Mouse (Mus musculus): ENCODE measurements around the gene Il9r.

Gene Il9r

DNA sequence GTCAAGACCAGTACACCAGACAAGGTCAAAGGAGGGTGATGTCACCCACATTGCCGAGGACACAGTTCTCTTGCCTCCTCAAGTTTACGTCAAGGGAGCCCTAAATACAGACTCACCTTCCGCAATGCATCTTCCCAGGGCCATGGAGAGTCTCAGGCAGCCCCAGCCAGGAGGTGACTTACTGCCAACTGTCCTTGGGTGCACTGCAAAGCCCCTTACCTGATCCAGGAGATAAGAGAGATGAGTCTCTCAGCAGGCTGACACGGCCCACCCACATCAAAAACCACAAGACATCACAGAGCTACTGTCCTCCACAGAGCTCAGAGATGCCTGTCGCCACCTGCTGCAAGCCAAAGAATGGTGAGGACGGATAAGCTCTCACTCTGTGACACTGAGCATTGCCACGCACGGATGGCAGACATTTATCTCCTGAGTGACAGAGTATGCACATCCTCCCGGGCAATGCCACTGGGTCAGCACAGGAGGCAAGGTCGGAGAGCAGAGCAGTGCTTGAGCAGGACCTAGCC lies at the start of gene Il9r:
Gene Il9r (minus strand): TSS at position 205 of the 527 bp plus-strand sequence.
- no peak for DNase-seq (ENCODE audit: extremely low spot score, low read depth, low spot score)

DNA sequence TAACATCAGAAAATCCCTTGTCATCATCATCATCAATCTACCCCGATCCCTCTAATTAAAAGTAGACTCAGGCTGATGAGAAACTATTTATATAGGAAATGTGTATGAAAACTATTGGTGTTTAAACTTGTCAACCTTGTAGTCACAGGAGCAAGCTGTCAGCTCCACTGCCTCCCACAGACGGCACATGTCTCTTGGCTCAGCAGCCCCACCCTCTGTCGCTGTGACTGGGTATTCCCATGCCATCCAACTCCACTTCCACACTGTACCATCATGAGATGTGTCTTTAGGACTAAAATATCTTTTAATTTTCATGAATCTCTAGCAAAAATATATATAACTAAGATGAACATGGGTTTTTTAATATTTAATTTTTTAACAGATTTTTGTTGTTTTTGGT lies 48.3 kb upstream of the Il9r start:
- no peak for DNase-seq (ENCODE audit: extremely low spot score, low read depth, low spot score)

DNA sequence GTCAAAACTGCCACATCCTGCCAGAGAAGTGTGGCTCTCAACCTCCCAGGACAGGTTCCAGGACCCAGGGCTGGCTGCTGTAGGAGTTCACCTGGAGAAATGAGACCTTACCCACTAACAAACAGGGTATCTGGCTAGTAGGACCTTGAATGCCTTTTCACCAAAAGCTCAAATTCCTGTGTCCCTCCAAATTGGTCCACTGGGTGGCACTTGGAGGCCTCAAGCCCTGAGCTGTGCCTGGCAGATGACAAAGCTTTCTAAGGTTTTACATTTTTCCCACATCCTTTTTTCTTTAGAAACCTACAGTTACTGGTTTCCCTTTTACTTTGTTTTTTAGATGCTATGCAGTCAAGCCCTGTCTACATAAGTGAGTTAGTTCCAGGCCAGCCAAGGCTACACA lies 47.0 kb upstream of the Il9r start:
- no peak for DNase-seq (ENCODE audit: extremely low spot score, low read depth, low spot score)

DNA sequence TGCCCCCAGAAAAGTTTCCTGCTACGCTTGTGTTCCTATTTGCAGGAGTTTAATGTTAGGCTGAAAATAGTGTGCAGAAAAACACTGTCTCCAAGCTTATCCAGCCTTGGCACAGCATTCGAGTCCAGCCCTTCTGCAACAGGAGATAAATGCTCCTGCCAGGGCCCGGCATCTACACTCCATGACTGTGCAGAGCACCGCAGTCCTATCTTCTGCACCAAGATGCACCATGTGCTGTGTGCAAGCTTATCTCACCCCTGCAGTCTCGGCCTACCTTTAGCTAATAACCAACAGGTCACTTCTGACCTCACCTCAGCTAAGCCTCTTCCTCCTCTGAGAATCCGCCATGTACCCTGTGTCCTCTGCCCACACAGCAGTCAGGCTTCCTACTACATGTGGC lies 45.5 kb upstream of the Il9r start:
- DNase-seq (ENCODE audit: extremely low spot score, low read depth, low spot score) = no peak

DNA sequence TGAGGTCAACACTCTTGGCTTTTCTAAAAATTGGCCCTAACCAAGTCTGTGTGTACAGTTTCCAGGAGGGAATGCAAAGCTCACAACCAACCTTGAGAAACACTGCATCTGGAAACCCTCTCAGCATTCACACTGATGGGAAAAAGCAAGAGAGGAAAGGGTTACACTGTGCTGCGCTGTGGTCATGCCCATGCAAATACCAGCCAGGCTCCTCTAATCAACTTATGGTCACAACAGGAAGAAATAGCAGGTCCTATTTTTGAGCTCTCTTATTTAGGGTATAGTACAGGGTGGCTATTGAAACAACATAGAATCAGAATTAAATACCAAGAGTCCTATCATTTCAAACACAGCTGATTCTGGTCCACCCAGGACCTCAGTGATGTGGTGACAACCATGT lies 44.5 kb upstream of the Il9r start:
- no peak for DNase-seq (ENCODE audit: extremely low spot score, low read depth, low spot score)

DNA sequence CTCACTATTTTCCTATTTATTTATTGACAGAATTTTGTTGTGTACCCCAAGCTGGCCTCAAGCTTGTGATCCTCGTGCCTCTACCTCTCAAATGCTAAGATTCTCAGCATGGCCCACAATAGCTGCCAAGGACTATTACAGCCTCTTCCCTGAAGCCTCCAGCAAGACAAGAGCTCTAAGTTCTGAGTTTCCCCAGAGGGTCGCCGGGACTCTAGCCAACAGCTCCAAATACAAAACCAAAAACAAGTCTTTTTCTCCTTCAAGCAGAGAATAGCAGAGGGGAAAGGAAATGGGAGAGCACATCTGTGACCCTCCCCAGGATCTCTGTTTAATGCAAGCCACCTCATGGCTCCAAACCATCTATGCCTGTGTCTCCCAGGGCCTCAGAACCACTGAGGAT lies 44.0 kb upstream of the Il9r start:
- no peak for DNase-seq (ENCODE audit: extremely low spot score, low read depth, low spot score)

DNA sequence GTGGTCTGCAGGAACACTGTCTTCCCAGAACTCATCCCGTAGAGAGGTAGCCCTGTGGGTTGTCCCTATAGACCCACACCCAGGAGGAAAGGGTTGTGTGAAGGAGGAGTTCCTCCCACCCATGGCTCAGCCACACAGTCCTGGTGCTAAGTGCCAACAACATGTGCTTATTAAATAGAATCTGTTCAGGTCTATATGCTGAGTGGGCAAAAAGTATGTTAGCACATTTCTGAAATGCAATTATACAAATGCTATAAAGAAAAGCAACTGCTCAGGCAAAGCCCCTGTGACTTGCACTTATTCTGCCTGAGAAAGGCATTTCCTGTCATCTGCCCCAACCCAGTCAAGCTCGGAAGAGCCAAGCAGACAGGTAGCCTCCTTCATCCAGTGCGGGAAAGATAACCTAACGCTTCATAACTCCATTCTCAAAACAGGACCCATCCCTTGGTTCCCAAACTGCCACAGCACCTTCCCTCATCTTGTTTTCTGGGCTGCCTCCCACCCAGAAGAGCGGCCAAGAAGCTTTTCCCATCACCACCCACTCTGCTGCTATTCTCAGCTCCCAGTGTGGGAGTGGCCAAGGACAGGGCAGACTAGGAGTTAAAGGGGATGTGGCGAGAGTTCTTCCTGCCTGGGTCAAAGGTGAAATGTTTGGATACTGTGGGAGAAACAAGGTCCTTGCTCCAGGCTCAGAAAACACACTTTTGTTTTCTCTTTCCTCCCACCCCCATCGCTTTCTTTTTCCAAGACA lies 43.3 kb upstream of the Il9r start:
- DNase-seq (ENCODE audit: extremely low spot score, low read depth, low spot score) = no peak

DNA sequence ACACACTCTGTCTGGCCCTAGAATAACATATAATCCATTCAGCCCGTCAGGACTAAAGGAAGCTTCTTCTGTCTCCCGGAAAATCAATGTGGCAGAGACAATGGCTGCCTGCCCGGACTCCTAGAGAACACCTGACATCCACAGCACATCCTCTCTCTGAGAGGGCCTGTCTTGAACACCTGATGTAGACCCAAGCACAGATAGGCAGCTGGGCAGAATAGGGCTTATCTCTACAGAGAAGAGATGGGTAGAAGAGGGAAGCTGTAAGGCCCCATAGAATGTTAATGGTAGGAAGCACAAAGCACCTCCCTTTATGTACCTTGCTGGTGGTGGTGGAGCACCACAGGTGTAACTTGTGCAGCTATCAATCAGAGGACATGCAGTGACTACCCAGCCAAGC lies 42.1 kb upstream of the Il9r start:
- DNase-seq (ENCODE audit: extremely low spot score, low read depth, low spot score) = no peak

DNA sequence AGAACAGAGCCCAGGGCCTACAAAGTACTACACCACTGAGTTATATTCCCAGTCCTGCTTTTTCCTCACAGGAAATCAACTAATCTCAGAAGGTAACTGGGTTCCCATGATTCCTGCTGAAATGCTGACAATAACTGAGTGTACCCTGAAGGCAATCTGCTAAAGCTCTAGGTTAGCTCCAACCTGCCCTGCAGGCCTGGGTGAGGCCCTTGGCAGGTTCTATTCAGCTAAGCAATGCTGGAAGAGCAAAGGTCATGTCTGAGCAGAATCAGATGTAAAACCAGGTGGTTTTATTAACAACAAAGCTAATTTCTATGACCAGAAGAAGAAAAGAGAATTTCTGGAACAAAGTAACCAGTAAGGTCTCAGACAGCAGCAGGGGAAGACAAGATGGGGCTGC lies 41.3 kb upstream of the Il9r start:
- DNase-seq (ENCODE audit: extremely low spot score, low read depth, low spot score) = no peak

DNA sequence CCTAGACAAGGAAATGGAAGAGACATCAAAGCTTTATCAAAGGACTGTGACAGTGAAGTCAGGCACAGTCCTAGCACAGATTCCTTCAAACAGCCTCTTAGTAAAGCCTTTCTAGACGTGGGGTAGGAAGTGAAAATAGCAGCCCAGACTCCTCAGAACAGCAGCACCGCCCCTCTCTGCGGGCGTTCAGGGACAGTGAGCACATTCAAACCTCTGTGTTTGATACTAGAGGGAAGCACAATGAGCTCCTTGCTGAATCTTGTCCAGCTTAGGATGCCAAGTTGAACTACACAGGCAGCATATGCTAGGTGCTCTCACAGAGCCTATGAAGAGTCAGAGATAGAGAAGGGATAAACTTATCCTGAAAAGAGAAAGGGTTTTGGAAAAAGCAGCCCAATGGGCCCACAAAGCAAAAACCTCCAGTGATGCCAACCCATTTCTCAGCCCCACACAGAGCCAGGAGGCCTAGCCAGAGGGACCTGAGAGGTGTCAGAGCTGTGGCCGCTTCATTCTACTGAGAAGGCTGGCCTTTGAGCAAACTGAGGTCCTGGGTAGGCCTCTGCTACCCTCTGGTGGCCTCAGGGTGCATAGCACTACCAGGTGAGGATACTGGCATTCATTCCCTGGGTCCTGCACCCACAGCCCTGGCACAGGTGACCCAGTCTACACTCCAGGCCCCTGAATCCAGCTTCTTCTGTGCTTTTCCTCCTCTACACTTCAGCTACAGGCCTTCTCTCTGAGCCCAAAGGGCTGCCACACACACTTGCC lies 38.2 kb upstream of the Il9r start:
- no peak for DNase-seq (ENCODE audit: extremely low spot score, low read depth, low spot score)

DNA sequence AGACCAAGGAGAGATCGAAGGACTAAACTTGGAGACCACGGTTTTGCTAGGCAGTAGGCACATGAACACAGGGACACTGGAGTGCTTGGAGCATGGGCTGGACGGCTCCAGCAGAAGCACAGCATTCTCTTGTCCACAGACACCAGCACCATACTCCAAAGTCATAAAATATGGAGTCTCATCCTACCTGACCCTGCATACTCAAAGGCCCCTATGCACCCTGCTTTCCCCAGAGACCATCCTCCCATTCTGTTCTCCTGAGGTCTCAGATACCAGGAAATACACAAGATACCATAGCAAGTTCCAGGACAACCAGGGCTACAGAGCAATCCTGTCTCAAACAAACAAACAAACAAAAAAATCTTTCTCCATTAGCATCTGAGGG lies 37.3 kb upstream of the Il9r start:
- no peak for DNase-seq (ENCODE audit: extremely low spot score, low read depth, low spot score)

DNA sequence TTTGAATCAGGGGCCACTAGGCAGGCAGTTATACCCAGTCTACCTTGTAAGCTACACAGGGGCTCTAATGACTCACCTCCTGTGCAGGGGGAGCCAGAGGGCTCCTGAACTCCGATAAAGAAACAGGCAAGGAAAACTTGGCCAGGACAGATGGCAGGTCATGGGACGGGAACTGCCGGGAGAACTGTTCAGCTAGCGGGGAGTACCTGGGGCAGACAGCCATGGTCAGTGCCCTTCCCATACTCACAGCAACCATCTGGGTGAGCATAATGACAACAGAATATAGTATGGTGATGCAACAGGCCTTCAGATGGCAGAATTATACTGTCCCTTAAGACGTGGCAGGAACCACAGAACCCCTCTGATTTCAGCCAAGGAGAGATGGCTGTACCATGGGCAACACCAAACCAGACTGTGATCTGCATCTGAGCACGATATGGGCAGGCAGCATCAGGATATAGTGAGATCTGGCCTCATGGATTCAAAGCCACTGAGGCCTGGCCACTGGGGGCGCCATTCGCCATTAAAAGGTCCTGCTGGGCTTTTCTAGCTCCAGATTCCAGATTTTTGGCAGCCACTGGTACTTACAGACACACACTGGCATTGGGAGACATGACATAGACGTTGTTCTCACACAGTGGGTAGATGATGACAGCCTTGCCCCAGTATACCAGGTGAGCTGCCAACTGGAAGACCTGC lies 36.8 kb upstream of the Il9r start:
- no peak for DNase-seq (ENCODE audit: extremely low spot score, low read depth, low spot score)

DNA sequence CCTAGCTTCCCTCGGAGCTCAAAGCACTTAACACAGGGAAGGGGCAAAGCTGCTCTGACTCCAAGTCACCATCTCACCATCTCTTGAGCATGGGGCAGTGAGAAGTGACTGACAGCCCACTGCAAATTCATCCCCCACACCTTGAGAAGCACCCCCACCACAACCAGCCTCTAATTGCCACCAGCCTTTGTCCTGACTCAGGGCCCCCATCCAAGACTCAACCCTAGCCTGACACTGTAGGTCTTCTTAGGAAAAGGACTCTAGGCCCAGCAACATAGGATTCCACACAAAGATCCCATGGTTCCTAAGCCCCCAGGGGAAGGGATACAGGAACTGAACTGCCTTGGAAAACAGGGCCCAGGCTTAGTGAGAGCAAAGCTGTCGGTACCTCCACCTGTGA lies 36.1 kb upstream of the Il9r start:
- no peak for DNase-seq (ENCODE audit: extremely low spot score, low read depth, low spot score)

DNA sequence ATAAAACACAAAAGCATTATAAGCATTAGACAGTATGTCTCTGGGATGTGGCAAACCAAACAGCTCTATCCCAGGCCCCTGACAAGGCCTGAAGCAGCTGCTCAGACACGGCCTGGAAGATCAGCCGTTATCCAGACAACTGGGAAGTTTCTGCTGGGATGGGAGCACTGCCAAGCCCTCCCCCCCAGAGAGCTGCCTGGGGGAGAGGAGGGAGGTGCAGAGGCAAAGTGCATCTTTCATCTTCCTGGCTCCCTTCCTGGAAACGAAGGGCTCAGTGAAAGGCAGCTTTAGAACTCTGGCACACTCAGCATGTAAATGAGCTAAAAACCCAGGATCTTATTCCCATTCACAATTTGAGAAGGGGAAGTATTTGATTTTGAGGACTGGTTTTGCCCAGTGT lies 35.6 kb upstream of the Il9r start:
- no peak for DNase-seq (ENCODE audit: extremely low spot score, low read depth, low spot score)

DNA sequence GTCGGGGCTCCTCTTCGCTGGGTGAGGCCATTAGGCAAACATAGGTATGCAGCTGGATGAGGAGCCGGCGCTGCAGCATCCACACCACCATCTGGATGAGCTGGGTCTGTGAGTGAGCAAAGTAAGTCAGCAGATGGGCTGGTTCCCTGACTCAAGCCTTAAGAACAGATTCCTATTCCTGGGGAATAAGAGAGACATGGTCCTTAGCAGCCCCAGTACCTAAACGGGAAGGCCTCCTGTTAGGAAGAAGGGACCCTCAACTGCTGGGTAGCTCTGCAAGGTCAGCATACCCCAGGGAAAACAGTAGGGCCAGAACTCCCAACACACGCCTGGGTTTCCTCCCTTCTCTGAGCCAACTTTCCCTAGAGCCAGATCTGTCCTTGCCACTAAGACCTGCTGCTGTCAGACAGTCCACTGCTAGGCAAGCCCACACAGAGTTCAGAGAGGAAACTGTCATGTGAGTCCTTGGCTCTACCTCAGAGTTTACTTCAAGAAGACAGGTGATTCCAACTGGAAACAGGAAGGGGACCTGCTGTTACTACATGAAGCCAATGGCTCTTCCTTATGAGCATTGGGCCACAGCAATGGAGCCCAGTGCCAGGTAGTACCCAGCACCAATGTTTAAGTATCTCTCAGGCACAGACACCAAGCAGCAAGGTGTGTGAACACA lies 34.9 kb upstream of the Il9r start:
- no peak for DNase-seq (ENCODE audit: extremely low spot score, low read depth, low spot score)

DNA sequence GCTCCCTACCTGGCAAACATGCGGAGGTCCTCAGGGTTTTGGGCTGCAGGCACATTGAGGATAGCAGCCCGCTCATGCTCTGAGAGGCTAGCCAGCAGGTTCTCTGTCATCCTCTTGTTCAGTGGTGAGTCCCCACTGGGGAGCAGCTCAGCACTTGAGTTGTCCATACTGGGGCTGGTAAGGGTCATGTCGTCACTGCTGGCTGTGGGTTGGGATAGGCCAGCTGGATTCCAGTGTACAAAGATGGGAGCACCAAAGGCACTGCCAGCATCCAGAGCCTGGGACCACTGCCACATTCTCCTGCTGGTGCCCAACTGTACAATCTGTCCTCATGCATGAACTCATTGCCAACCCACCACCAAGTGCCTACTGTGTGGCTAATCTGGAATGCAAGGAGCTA lies 33.8 kb upstream of the Il9r start:
- no peak for DNase-seq (ENCODE audit: extremely low spot score, low read depth, low spot score)

DNA sequence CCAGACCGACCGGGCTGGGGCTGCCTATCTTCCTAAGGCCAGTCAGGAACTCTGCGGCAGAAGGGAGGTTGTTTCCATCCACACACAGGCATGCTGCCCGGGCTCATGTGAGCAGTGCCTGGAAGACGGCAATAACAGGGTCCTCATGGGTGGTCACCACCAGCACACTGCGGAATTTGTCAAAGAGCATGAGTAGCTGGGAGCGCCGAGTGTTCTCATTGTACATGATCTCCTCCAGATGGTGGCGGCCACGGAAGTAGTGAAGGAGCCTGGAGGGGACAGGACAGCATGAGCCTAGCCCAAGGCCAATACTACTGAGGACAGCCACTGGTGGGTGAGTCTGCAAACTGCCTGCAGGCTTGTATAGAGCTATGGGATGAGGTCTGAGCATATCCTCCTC lies 32.8 kb upstream of the Il9r start:
- DNase-seq (ENCODE audit: extremely low spot score, low read depth, low spot score) = no peak

DNA sequence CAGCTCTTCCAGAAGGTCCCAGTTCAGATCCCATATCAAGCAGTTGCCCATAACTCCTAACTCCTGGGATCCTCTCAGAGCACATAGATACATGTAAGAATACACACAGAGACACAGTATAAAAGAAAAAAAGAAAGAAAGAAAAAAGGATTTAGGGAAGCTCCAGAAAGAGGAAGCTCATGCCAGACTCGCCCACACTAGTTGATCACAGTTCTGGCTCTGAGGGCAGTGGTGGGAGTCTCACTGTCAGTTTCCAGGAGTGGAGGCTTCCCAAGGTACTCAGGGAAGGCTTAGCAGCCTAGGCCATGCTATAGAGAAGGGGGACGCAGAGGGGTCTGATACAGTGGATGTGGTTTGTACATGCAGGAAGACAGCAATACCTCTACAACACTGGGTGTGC lies 31.0 kb upstream of the Il9r start:
- DNase-seq (ENCODE audit: extremely low spot score, low read depth, low spot score) = no peak

DNA sequence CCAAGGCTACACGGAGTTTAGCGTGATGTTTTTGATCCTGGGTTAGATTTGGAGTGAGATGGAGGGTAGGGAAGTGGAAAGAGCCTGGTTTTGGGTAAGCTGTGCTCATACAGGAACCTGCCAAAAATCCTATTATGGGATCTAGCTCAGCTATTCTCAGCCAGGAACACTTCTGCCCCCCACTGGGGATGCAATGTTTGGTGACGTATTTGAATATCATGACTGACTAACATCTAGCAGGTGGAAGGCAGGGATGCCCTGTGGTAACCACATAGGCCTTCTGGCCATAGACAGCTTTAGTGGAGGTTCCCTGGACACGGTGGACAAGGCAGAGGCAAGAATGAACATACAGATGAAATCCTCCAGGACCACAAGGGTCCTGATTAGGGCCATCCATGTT lies 30.1 kb upstream of the Il9r start:
- DNase-seq (ENCODE audit: extremely low spot score, low read depth, low spot score) = no peak

DNA sequence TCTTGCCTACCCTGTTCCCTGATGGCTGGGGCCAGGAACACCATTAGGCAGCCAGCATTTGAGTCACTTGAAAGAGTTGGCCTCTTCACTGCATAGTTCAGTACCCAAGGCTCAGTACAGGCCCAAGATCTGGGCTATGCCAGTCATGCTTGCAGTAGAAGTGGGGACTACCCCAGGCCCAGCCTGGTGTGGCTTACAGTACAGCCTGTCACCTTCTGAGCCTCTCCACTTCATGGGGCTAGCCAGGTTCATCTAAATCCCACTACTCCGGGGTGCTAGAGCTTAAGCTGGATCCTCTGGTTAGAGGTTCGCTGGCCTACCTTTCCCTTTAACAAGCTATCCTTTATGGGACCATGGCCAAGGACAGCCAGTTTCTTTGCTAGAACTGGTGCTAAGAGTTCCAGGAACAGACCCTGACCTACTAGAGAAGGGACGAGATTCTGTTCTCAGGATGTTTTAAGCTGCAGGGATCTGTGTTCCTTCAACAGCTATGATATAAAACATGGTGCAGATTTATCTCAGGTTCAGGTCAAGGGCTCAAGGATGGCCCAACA lies 28.3 kb upstream of the Il9r start:
- no peak for DNase-seq (ENCODE audit: extremely low spot score, low read depth, low spot score)

DNA sequence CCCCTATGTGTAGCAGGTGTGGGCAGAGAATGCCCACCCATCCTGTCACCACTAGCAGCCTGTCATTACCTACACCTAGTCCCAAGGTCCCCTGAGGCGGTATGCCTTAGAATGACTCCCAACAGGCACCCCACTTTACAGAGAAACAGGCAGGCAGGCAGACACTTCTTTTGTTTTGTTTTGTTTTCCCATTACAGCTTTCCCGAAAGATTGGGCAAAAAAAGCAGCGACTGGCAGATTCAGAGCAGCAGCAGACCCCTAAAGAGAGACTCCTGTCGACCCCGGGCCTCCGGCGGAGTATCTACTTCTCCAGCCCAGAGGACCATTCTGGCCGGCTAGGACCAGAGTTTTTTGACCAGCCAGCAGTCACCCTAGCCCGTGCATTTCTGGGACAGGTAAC lies 27.5 kb upstream of the Il9r start:
- no peak for DNase-seq (ENCODE audit: extremely low spot score, low read depth, low spot score)

Data from hindlimb bud, embryonic 11.5 days (tissue).